Mouse (Mus musculus) monocyte, adult 5-6 weeks (primary cell): ENCODE measurements around the gene Hoxa7. TPM values are rescaled to one million over a fixed set of nuclear protein-coding genes. Genes with fewer than 3 reads are reported as not detected.

Experiments
- ATAC-seq: fragments of 153-309, 156-312 bp; replicated peaks from 2 replicates; pipeline ENCODE4 v1.8.0; 2017; ENCODE audit warnings: mild to moderate bottlenecking; ENCODE audit not compliant: low TSS enrichment, insufficient number of reproducible peaks, severe bottlenecking, poor library complexity, low FRiP score
- total RNA-seq: library from RNA; stranded (forward); fragments of 200-1000, 200-491, 200-594 nt; gene quantifications from 3 replicates; pipeline ENCODE4 v1.2.3, GENCODE M21; 2017

Hoxa7 gene
- total RNA-seq, 1 experiment from 2014 or later, result not detected

DNA sequence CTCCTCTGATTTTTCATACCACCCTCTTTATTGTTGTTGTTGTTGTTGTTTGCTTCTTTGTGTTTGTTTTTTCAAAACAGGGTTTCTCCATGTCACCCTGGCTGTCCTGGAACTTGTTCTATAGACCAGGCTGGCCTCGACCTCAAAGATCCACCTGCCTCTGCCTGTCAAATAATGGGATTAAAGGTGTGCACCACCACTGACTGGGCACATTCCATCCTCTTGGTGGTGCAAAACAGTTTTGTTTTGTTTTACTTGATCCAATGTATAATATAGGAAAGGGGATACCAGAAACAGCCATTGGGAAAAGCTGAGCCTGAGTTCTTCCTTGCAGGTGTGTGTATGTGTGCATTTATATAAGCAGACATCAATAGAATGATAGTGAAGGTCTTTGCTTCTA is 35.2 kb downstream of the Hoxa7 start:
- no peak for ATAC-seq

- no peak for ATAC-seq
Observed at GRCm38 (mm10) chr6:52185834-52186233, 35.8 kb downstream of the Hoxa7 start.

DNA sequence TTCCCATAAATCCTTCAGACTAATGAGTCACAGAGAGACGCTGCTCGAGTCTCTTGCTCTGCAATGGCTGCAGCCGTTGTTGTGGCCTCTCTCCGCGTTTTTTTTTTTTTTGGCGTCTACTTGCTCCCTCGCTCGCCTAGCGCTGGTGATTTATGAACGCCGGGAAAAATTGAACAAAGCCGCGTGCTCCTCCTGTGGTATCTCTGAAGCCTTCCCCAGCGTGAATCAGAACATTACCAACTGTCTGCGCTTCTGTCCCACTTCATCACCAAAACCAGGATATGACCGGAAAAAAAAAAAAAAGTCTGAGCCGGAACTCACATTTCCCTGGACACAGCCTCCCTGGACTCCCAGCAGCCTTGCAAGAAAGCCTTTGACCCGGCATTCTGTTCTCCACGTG is 36.4 kb downstream of the Hoxa7 start:
- no peak for ATAC-seq

DNA sequence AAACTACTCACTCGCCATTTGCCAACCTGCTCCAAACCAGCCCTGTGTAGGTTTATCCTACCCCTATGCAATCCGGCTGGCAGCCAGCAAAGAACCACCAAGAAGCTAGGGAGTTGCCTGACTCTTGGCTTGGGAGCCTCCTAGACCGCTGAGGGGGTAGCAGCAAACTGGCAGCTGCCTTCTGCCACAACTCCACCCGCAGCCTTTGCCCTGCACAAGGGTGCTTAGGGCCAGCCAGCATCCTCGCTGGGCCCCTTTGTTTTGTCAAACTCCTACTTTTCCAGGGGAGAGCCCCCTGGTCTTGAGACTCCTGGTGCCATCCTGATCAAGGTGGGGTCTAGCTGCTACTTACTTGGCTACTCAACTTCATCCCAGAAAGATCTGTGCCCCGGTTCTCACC is 37.0 kb downstream of the Hoxa7 start:
- no peak for ATAC-seq

- ATAC-seq, result no peak
Observed at GRCm38 (mm10) chr6:52183311-52184080, 38.2 kb downstream of the Hoxa7 start.

DNA sequence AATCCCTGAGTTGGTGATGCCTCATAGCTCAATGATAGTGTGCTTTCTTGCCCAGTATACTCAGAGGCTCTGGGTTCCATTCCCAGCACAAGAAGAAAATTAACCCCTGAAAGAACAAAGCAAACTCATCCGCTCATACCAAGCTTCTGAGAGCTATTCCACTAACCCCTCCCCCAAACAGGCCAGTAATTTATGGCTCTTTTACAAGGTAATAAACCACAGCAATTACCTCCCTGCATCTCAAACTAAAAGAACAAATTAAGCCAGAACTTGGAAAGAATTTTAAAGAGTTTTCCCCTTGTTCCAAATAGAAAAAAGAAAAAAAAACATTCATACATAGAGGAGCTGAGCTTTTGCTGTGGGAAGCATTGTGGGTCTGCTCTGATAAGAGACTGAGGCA is 38.9 kb downstream of the Hoxa7 start:
- ATAC-seq, result no peak

DNA sequence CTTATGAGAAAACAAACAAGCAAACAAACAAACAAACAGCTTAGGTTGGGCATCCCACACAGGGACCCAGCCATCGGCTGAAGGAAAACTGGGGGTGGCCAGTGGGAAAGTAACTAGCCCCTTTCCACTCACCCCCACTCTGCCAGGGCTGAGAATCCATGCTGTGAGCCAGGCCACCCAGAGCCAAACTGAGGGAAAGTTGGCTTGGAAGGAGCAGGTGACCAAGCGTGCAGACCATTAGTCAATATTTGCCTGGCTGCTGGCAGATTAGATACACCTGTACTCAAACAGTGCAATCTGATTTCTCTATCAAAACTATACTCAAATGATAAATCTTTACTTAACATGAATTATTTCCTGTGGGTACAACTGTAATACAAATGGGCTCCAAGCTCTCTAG is 39.6 kb downstream of the Hoxa7 start:
- ATAC-seq, result no peak

DNA sequence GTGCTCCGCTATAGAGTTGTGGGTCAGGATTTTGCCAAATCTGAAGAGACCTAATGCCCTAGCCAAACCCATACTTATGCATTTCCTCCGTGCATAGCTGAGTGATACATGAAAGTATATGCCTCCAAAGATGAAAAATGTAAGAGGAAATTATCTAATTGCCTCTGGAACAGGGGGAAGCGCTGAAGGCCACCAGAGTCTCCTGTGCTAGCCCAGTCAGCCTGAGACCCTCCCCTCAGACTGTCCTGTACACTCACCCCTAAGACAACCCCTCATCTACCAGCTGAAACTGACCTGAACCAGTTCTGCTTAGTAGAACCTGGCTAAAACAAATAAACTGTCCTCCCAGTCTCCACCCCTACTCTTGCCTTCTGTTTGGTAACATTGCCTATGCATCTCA is 40.9 kb downstream of the Hoxa7 start:
- ATAC-seq, result no peak

DNA sequence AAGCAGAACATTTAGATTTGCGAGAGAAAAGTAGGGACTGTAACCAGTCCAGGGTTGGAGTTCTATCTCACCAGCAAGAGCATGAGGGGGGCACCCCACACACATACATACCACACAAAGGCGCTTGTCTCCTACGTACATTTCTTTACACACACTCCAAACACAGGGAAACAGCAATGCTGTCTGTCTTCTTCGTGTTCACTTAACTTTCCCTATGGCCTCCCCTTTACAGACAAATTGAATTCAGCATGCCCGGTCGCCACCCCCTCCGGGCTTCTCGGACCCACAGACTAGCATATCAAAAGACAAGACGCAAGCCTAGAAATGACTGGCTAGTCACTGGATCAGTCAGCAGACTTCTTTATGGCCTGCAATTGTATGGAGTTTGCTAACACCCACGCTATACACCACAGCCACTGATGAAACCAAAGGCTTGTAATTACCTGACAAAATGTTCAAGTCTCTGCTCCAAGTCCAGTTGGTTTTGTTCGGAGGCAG is 41.4 kb downstream of the Hoxa7 start:
- ATAC-seq, result no peak

DNA sequence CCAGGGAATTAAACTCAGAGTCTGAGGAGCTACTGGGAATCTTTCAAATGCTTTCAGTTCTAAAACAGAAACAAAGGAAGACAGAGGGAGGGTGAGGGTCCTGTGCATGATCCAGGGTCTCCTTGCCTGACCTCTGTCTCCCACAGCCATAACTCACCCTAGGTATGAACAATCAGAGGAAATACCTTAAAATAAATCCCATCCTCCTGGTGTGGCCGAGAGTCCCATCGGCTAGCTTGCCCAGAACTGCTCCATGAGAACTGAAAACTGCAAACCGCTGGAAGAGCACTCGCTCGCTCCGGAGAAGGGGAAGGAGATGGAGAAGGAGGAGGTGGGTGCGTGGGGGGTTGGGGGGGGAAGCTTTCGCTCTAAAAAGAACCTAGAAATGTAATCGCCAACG is 42.0 kb downstream of the Hoxa7 start:
- ATAC-seq, result no peak

DNA sequence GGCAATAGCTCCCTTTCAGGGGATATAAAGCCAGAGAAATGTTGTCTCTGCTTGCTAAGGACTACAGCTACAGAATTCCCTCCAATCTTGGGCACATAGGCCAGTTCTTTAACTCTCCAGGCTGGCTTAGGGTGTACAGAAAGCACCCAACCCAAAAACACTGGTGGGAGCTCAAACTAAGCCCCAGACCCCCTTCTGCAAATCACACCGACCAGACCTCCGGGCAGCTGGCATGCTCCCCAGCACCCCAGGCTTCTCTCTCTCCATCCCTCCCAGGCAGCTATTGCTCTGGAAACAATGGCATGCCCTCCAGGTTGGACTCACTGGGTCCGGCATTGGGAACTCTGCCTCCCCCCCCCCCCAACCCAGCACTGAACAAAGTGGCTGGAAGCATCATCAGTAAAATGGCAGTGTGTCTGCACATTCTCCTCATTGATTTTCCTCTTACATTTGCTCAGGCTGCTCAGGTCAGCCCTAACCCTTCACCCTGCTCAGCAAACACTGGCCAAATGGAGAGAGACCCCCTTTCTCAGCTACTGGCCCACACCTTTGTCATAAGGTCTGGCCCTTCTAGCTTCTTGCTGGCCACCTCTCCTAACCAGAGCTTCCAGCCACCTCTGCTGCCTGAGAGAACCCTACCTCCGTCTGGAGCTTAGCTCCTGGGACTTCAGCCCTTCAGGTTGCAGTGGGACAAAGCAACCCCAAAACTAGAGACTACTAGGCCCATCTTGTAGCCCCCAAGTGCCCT is 42.6 kb downstream of the Hoxa7 start:
- no peak for ATAC-seq

DNA sequence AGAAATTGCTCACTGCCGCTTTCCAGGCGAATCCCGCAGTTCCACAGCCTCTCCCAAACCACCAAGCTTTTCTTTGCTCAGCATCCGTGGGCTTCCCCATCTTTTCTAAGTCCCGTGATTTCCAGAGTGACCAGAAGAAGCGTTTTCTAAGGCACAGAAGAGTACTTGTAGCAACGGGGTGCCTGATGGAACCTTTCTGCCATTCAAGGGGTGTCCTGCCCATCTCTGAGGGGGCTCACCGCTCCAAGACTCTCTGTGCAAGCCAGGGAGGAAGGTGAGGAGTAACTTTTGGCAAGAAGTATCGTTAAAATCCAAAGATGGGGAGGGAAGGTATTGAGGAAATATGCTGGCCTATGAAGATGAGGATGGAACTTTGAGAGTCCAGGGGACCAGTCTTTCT is 43.8 kb downstream of the Hoxa7 start:
- ATAC-seq, result no peak

GRCm38 (mm10) chr6:52177061-52177735 is 44.5 kb downstream of the Hoxa7 start, which contains the start of gene 5730596B20Rik:
5730596B20Rik (plus strand) TSS chr6:52177498.
- no peak for ATAC-seq

GRCm38 (mm10) chr6:52176391-52176790 is 45.3 kb downstream of the Hoxa7 start:
- ATAC-seq, result no peak

GRCm38 (mm10) chr6:52175864-52176263 is 45.8 kb downstream of the Hoxa7 start:
- ATAC-seq, result no peak

DNA sequence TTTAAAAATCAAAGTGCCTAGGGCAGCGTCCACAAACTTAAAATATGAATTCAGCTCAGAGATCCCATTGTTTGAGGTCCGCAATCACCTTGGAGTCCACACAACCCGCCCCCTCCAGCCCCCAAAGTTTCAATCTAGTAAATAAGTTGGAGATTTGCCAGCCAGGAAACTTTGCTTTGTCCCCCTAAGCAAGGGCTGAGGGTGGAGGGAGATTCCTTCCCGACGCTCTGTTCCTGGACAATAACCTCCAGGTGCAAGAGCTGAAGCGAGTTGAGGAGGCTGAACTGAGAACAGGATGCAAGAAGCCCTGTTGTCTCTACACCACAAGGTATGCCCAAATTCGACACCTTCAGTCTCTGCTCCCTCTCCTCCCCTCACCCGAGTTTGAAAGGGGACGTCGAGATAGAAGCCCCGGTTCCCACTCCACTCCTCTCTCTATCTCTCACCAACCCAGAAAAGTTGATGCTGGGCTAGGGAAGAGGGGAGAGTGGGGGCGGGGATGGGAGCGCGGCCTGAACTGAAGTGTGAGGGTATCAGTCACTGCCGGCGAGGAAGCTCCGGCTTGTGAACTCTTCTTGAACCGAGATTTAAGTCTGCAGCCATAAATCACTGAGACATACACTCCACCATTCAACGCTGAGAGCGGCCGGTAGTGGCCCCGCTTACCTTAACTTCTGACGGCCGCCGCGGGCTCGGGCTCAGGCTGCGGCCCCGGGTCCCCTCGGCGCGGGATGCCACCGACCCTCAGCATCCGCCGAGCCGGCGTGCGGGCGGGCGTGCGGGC is 46.5 kb downstream of the Hoxa7 start:
- no peak for ATAC-seq

- no peak for ATAC-seq
Observed at GRCm38 (mm10) chr6:52173648-52174047, 48.0 kb downstream of the Hoxa7 start.

GRCm38 (mm10) chr6:52172501-52172900 is 49.2 kb downstream of the Hoxa7 start:
- no peak for ATAC-seq

DNA sequence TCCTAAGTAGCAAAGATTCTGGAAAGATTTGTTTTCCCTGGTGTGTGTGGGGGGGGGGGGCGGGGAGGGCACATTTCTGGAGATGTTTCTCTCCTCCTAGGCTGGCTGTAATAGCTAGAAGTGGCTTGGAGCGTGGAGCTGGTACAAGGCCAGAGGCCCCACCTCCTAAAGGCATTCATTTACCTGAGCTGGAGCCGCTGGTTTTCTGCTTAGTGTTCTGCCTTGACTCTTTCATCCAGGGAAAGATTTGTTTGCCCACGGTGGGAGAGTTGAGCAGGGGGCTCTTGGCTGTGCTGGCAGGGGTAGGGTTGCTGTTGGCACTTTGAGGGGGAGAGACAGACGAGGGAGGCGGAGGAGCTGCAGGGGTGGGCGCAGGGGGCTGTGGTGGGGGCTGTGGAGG is 49.7 kb downstream of the Hoxa7 start:
- ATAC-seq, result no peak
